Mouse (Mus musculus): ENCODE results near the gene Cst7. TPM values are rescaled to one million over a fixed set of nuclear protein-coding genes. Genes with fewer than 3 reads are reported as not detected.

The Cst7 gene
- total and polyA plus RNA-seq, 2 experiments from 2014 or later, result 0.47 to 0.49 TPM

- 78% methylated on average over 3 of the region's 3 CpGs for WGBS
- Histone ChIP-seq H3K27ac (ENCODE audit: low read depth, low read length) (no peak overlapping the region), H3K9ac (replicated peaks; ENCODE audit: low read length, poor library complexity, severe bottlenecking) (no peak overlapping the region), H3K36me3 (ENCODE audit: insufficient read depth, low read length) (no peaks in the 10 kb centered on the region), H3K4me2 (ENCODE audit: low read depth, low read length, poor library complexity, severe bottlenecking) (no peak overlapping the region), H3K27me3 (ENCODE audit: insufficient read depth, low read length) (no peaks in the 10 kb centered on the region), H3K4me1 (ENCODE audit: insufficient read depth, low read length) (peaks cover 5% of the 10 kb centered on the region), H3K9me3 (ENCODE audit: low read length) (no peaks in the 10 kb centered on the region), H3K4me3 (ENCODE audit: low read depth, low read length) (no peak overlapping the region)
- no peak for TF ChIP-seq CTCF (IDR thresholded peaks at IDR 0.05)
- DNase-seq (ENCODE audit: low spot score) (no peak), ATAC-seq (ENCODE audit: low FRiP score) (no peak)
Observed at GRCm38 (mm10) chr2:150610097-150610496, 39.9 kb downstream of the Cst7 start.

- peaks cover 12% of the 10 kb centered on the region; the same call in 1 of the 2 replicates for H3K36me3 ChIP-seq (ENCODE audit: insufficient read depth, low read length)
- no peak for ATAC-seq (ENCODE audit: low FRiP score)
- TF ChIP-seq CTCF (IDR thresholded peaks at IDR 0.05), result no peak
- H3K9ac ChIP-seq (replicated peaks; ENCODE audit: low read length, poor library complexity, severe bottlenecking), result no peak overlapping the region
- H3K4me2 ChIP-seq (ENCODE audit: low read depth, low read length, poor library complexity, severe bottlenecking), result no peak overlapping the region
- no peaks in the 10 kb centered on the region for H3K9me3 ChIP-seq (ENCODE audit: low read length)
- no peaks in the 10 kb centered on the region for H3K27me3 ChIP-seq (ENCODE audit: insufficient read depth, low read length)
- no peaks in the 10 kb centered on the region for H3K4me1 ChIP-seq (ENCODE audit: insufficient read depth, low read length)
- DNase-seq (ENCODE audit: low spot score), result no peak
- H3K27ac ChIP-seq (ENCODE audit: low read depth, low read length), result no peak overlapping the region
- no peak overlapping the region for H3K4me3 ChIP-seq (ENCODE audit: low read depth, low read length)
- 69% methylated on average over 3 of the region's 3 CpGs for WGBS
Observed at GRCm38 (mm10) chr2:150621698-150622097, 51.5 kb downstream of the Cst7 start.

GRCm38 (mm10) chr2:150623957-150624356 lies 53.7 kb downstream of the Cst7 start:
- Histone ChIP-seq H3K36me3 (ENCODE audit: insufficient read depth, low read length) (peaks cover 22% of the 10 kb centered on the region), H3K9ac (replicated peaks; ENCODE audit: low read length, poor library complexity, severe bottlenecking) (no peak overlapping the region), H3K4me2 (ENCODE audit: low read depth, low read length, poor library complexity, severe bottlenecking) (no peak overlapping the region), H3K4me3 (ENCODE audit: low read depth, low read length) (no peak overlapping the region), H3K9me3 (ENCODE audit: low read length) (no peaks in the 10 kb centered on the region), H3K4me1 (ENCODE audit: insufficient read depth, low read length) (no peaks in the 10 kb centered on the region), H3K27ac (ENCODE audit: low read depth, low read length) (no peak overlapping the region), H3K27me3 (ENCODE audit: insufficient read depth, low read length) (no peaks in the 10 kb centered on the region)
- no peak for TF ChIP-seq CTCF (IDR thresholded peaks at IDR 0.05)
- WGBS, result 88% methylated on average over 3 of the region's 3 CpGs
- no peak for DNase-seq (ENCODE audit: low spot score)
- no peak for ATAC-seq (ENCODE audit: low FRiP score)

GRCm38 (mm10) chr2:150624926-150625325 lies 54.7 kb downstream of the Cst7 start:
- no peak for TF ChIP-seq CTCF (IDR thresholded peaks at IDR 0.05)
- no peak overlapping the region for H3K4me2 ChIP-seq (ENCODE audit: low read depth, low read length, poor library complexity, severe bottlenecking)
- WGBS, result 89% methylated on average over 8 of the region's 8 CpGs

GRCm38 (mm10) chr2:150627140-150627539 lies 56.9 kb downstream of the Cst7 start:
- H3K36me3 ChIP-seq (ENCODE audit: insufficient read depth, low read length), result peaks cover 21% of the 10 kb centered on the region
- no peaks in the 10 kb centered on the region for H3K27me3 ChIP-seq (ENCODE audit: insufficient read depth, low read length)
- DNase-seq (ENCODE audit: low spot score) (no peak), ATAC-seq (ENCODE audit: low FRiP score) (no peak)
- H3K9ac ChIP-seq (replicated peaks; ENCODE audit: low read length, poor library complexity, severe bottlenecking), result no peak overlapping the region
- no peak overlapping the region for H3K27ac ChIP-seq (ENCODE audit: low read depth, low read length)
- 73% methylated on average over 6 of the region's 6 CpGs for WGBS
- H3K9me3 ChIP-seq (ENCODE audit: low read length), result no peaks in the 10 kb centered on the region
- H3K4me3 ChIP-seq (ENCODE audit: low read depth, low read length), result no peak overlapping the region
- no peak for TF ChIP-seq CTCF (IDR thresholded peaks at IDR 0.05)
- H3K4me2 ChIP-seq (ENCODE audit: low read depth, low read length, poor library complexity, severe bottlenecking), result no peak overlapping the region
- no peaks in the 10 kb centered on the region for H3K4me1 ChIP-seq (ENCODE audit: insufficient read depth, low read length)

More at GRCm38 (mm10) chr2:150624926-150625325, 54.7 kb downstream of the Cst7 start:
- H3K9me3 ChIP-seq (ENCODE audit: low read length), result no peaks in the 10 kb centered on the region
- no peak overlapping the region for H3K27ac ChIP-seq (ENCODE audit: low read depth, low read length)
- ATAC-seq (ENCODE audit: low FRiP score) (no peak), DNase-seq (ENCODE audit: low spot score) (no peak)
- peaks cover 21% of the 10 kb centered on the region for H3K36me3 ChIP-seq (ENCODE audit: insufficient read depth, low read length)
- no peak overlapping the region for H3K4me3 ChIP-seq (ENCODE audit: low read depth, low read length)
- H3K9ac ChIP-seq (replicated peaks; ENCODE audit: low read length, poor library complexity, severe bottlenecking), result no peak overlapping the region
- no peaks in the 10 kb centered on the region for H3K27me3 ChIP-seq (ENCODE audit: insufficient read depth, low read length)
- no peaks in the 10 kb centered on the region for H3K4me1 ChIP-seq (ENCODE audit: insufficient read depth, low read length)

Other genes starting within 250 kb of the Cst7 start
- not detected in 2 replicates for gene Gm10130, start 246.7 kb upstream of the Cst7 start, total RNA-seq (2014; rRNA removed)
- not detected in 2 replicates for gene Gm10130, start 246.7 kb upstream of the Cst7 start, polyA plus RNA-seq (2015; fragmentation: Nextera tagmentation; extraction: Ambion mirVana)
- 11.5 and 13.0 TPM in 2 replicates for gene 3300002I08Rik, start 207.7 kb upstream of the Cst7 start, total RNA-seq (2014; rRNA removed)
- 10.9 and 13.5 TPM in 2 replicates for gene 3300002I08Rik, start 207.7 kb upstream of the Cst7 start, polyA plus RNA-seq (2015; fragmentation: Nextera tagmentation; extraction: Ambion mirVana)
- gene Zfp442, start 118.9 kb upstream of the Cst7 start, total RNA-seq (2014; rRNA removed), result 4.4 and 5.2 TPM in 2 replicates
- gene Zfp442, start 118.9 kb upstream of the Cst7 start, polyA plus RNA-seq (2015; fragmentation: Nextera tagmentation; extraction: Ambion mirVana), result 4.5 and 5.1 TPM in 2 replicates
- 0.19 and 0.27 TPM in 2 replicates for gene Zfp345, start 85.3 kb upstream of the Cst7 start, total RNA-seq (2014; rRNA removed)
- gene Zfp345, start 85.3 kb upstream of the Cst7 start, polyA plus RNA-seq (2015; fragmentation: Nextera tagmentation; extraction: Ambion mirVana), result 0.12 TPM in 1 of 2 replicates, not detected in the other
- 33.1 and 34.6 TPM in 2 replicates for gene Apmap, start 38.2 kb downstream of the Cst7 start, total RNA-seq (2014; rRNA removed)
- gene Apmap, start 38.2 kb downstream of the Cst7 start, polyA plus RNA-seq (2015; fragmentation: Nextera tagmentation; extraction: Ambion mirVana), result 50.3 and 52.2 TPM in 2 replicates
- gene Acss1, start 98.1 kb downstream of the Cst7 start, total RNA-seq (2014; rRNA removed), result 22.7 and 26.1 TPM in 2 replicates
- gene Acss1, start 98.1 kb downstream of the Cst7 start, polyA plus RNA-seq (2015; fragmentation: Nextera tagmentation; extraction: Ambion mirVana), result 14.5 and 16.4 TPM in 2 replicates
- 0.14 TPM in 1 of 2 replicates, not detected in the other for gene Vsx1, start 118.9 kb downstream of the Cst7 start, total RNA-seq (2014; rRNA removed)
- gene Vsx1, start 118.9 kb downstream of the Cst7 start, polyA plus RNA-seq (2015; fragmentation: Nextera tagmentation; extraction: Ambion mirVana), result 0.07 and 0.11 TPM in 2 replicates
- 101 and 103 TPM in 2 replicates for gene Entpd6, start 178.6 kb downstream of the Cst7 start, total RNA-seq (2014; rRNA removed)
- 85.0 and 91.0 TPM in 2 replicates for gene Entpd6, start 178.6 kb downstream of the Cst7 start, polyA plus RNA-seq (2015; fragmentation: Nextera tagmentation; extraction: Ambion mirVana)
- gene Pygb, start 216.3 kb downstream of the Cst7 start, total RNA-seq (2014; rRNA removed), result 228 and 281 TPM in 2 replicates
- gene Pygb, start 216.3 kb downstream of the Cst7 start, polyA plus RNA-seq (2015; fragmentation: Nextera tagmentation; extraction: Ambion mirVana), result 124 and 136 TPM in 2 replicates

Measured in midbrain, postnatal 0 days (tissue).